Mouse (Mus musculus) midbrain, embryonic 13.5 days (tissue): ENCODE results near the gene Samd8. TPM values are rescaled to one million over a fixed set of nuclear protein-coding genes. Genes with fewer than 3 reads are reported as not detected.

Experiments used
- ATAC-seq: fragments of 200-750 bp; cut with Nextera tagmentation; 2 replicates; pipeline ENCODE4 v1.8.0; 2017; ENCODE audit warnings: mild to moderate bottlenecking, moderate TSS enrichment, moderate library complexity
- H3K27ac ChIP-seq: fragments of 300-500 bp; sonication (generic); 2 replicates; pipeline ENCODE4 v1.5.1; 2015; ENCODE audit warnings: inconsistent platforms, mild to moderate bottlenecking, moderate library complexity
- H3K27me3 ChIP-seq: fragments of 300-500 bp; sonication (generic); 2 replicates; pipeline ENCODE4 v1.6.1; 2015; ENCODE audit warnings: mild to moderate bottlenecking, inconsistent platforms
- H3K36me3 ChIP-seq: fragments of 300-500 bp; sonication (generic); 2 replicates; pipeline ENCODE4 v1.6.1; 2015; ENCODE audit warnings: mild to moderate bottlenecking, inconsistent platforms
- H3K4me1 ChIP-seq: fragments of 300-500 bp; sonication (generic); replicated peaks from 2 replicates; pipeline ENCODE4 v1.6.1; 2015; ENCODE audit warnings: inconsistent platforms
- H3K4me2 ChIP-seq: fragments of 300-500 bp; sonication (generic); replicated peaks from 2 replicates; pipeline ENCODE4 v1.6.1; 2015; ENCODE audit warnings: moderate library complexity, mild to moderate bottlenecking, inconsistent platforms
- H3K4me3 ChIP-seq: fragments of 300-500 bp; sonication (generic); replicated peaks from 2 replicates; pipeline ENCODE4 v1.5.1; 2015; ENCODE audit warnings: mild to moderate bottlenecking, inconsistent platforms
- H3K9ac ChIP-seq: fragments of 300-500 bp; sonication (generic); replicated peaks from 2 replicates; pipeline ENCODE4 v1.6.1; 2015; ENCODE audit warnings: mild to moderate bottlenecking, inconsistent platforms
- H3K9me3 ChIP-seq: fragments of 300-500 bp; sonication (generic); 2 replicates; pipeline ENCODE4 v1.6.1; 2016; ENCODE audit warnings: mild to moderate bottlenecking, inconsistent platforms
- WGBS: fragments of 180-500 bp; shearing (Covaris S2); methylation state at CpG from one replicate; pipeline ENCODE4 v1.1.7; 2015; 5-methylcytosine and 5-hydroxymethylcytosine counted together
- polyA plus RNA-seq: library from polyadenylated mRNA; unstranded; fragments of >200 nt; fragmentation: Nextera tagmentation; extraction: Ambion mirVana; gene quantifications from 2 replicates; pipeline ENCODE4 v1.2.1, GENCODE M21; 2015

Gene Samd8
- polyA plus RNA-seq, 1 experiment from 2014 or later: 19.2 TPM

DNA sequence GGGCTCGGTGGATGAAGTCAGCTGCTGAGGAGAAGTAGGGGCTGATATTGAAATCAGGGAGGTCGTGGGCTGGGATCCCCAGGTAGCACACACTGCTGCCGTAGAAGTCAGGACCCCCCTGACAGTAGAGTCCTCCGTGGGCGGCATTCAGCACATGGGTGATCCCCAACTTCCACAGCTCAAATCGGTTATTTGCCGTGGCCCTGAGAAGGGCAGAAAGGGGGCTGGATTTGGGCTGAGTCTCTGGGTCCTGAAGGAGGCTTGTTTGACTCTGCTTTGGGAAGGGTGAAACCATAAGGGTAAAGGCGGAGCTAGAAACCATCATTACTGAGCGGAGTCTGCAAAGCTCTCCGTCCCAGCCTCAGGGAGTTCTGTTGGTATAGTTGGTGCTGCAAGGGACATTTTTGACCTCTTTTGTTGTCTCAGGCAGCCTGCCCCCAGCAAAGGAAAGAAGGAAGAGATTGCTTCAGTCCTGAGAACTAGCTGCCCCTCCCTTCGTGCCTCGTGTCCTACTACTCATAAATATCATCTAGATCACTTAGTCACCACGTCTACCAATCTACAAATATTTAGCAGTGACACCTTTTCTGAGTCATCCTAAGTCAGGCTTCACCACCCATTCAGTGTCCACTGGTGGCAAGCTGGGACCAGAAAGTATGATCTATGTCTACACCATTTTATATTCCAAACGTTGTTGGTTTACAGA lies 2.7 kb upstream of the Samd8 start:
- Histone ChIP-seq H3K27me3 (no peaks in the 10 kb centered on the region), H3K36me3 (no peaks in the 10 kb centered on the region), H3K4me2 (no peak overlapping the region), H3K27ac (no peak overlapping the region), H3K9ac (no peak overlapping the region), H3K4me3 (no peak overlapping the region), H3K4me1 (peaks cover 14% of the 10 kb centered on the region), H3K9me3 (no peaks in the 10 kb centered on the region)
- no peak for ATAC-seq
- 80% methylated on average over 14 of the region's 14 CpGs for WGBS

DNA sequence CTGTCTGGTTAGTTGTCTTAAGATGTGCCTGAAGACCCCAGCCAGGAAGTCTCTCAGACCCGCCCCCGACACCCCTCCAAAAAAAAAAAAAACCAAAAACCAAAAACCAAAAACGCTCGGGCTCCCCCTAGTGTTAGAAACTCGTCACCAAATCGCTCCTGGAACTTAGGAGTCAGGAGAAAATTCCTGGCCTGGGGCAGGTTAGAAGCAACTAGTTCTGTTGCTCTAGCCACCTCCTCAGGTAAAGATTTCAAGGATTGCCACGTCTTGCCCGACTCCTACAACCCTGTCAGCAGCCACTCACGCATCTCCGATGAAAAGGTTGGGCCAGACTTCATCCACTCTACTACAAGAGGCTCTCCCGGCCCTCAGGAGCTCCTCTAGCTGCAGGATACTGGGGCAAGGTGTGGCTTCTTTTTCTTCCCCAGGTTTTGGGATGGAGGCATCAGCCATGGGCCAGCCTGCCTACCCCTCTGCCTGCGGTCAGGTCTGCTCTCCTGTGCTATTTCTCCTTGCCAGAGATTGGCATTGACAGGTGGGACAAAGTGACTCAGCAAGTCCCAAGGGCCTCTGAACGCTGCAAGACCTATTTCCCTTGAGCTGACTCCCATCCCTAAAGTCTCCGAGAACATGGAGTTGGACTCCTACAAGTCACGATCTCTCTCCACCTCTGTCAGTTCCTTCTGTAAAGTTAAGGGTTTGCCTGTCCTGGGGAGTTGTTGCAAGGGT lies 2.0 kb upstream of the Samd8 start:
- Histone ChIP-seq H3K9ac (no peak overlapping the region), H3K27ac (no peak overlapping the region), H3K4me1 (peaks cover 19% of the 10 kb centered on the region), H3K4me3 (no peak overlapping the region), H3K27me3 (no peaks in the 10 kb centered on the region), H3K4me2 (no peak overlapping the region), H3K9me3 (no peaks in the 10 kb centered on the region), H3K36me3 (no peaks in the 10 kb centered on the region)
- 45% methylated on average over 15 of the region's 15 CpGs for WGBS
- no peak for ATAC-seq

DNA sequence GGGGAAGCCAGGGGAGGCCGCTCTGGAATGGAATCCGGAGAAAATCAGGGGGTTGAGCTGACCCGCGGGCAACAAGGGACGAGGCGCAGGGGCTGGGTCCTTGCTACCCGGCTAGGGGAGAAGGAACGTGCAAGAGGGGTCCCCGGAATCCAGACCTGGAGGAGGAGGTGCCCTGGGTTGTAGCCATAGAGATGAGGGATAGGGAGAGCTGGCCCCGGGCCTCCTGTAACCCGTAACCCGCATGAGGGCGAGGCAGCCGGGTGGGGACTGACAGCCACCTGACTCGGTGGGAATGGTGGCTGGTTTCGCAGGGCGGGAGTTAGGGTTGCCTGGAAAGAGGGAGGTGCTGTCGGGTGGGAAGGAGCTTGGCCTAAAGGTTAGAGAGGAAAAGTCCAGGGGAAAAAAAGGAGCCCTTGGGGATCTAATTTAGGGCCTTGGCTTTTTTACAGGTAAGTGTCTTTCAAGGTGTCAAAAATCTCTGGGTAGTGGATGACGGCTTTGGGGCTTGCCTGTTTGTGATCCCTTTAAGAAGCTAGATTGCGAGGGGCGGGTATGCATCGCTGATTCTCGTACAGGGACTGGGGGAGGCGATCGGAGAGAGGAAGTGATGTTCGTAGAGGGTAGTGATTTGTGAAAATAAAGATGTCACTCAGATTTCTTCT lies 681 bp downstream of the Samd8 start, which contains the start of gene Dusp13:
Dusp13 (minus strand) TSS at position 301 of the 662 bp plus-strand sequence.
- 0% methylated on average over 26 of the region's 26 CpGs for WGBS
- peaks cover 19% of the 10 kb centered on the region for H3K4me1 ChIP-seq
- peak within 1 kb of the TSS; percentile 72 for H3K4me2 ChIP-seq
- peak; percentile 84 for ATAC-seq
- peak within 1 kb of the TSS; percentile 92 for H3K9ac ChIP-seq
- H3K36me3 ChIP-seq: no peaks in the 10 kb centered on the region
- H3K27ac ChIP-seq: peak within 1 kb of the TSS; percentile 92
- no peaks in the 10 kb centered on the region for H3K9me3 ChIP-seq
- no peaks in the 10 kb centered on the region for H3K27me3 ChIP-seq
- H3K4me3 ChIP-seq: peak within 1 kb of the TSS; percentile 90

DNA sequence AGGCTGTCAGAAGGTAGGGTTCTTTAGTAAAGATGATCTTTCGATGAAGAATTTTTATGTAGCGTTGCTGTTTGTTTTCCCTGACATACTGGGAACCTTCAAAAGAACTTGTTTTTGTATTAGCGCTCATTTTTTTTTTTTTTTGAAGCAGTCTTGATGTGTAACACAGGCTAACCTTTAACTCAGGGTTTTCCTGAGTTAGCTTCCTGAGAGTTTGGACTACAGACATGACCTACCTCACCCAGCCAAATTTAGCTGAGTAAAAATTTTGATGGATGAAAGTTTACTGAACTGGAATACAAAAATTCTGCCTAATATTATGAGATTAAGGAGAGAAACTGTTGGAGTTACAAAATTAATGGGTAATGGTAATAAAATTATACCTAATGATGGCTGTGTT lies 2.1 kb downstream of the Samd8 start:
- Histone ChIP-seq H3K9me3 (no peaks in the 10 kb centered on the region), H3K4me3 (peak overlapping the region; percentile 90), H3K27me3 (no peaks in the 10 kb centered on the region)

DNA sequence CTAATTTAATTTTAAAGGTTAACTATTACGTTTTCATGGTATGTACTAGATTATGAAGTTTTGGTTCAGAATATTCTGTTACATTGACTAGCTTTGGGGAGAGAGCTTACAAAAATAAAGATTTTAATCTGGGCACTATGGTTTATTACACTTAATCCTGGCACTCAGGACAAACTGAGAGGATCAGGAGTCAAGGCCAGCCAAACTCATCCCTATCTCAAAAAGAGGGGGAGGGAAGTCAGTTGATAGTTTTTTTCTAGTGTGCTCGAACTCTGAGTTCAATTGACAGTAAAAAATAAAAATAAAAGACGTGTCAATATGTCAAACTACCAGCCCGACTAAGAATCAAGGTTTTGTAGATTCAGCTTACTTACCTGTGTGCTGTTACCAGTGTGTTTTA lies 3.0 kb downstream of the Samd8 start:
- no peaks in the 10 kb centered on the region for H3K36me3 ChIP-seq
- ATAC-seq: no peak
- no peak overlapping the region for H3K27ac ChIP-seq
- no peak overlapping the region for H3K9ac ChIP-seq
- H3K4me2 ChIP-seq: no peak overlapping the region
- H3K27me3 ChIP-seq: no peaks in the 10 kb centered on the region
- peaks cover 19% of the 10 kb centered on the region for H3K4me1 ChIP-seq
- H3K4me3 ChIP-seq: no peak overlapping the region
- WGBS: 89% methylated on average over 4 of the region's 4 CpGs
- H3K9me3 ChIP-seq: no peaks in the 10 kb centered on the region

More for the DNA sequence above, 2.1 kb downstream of the Samd8 start:
- Histone ChIP-seq H3K4me2 (peak overlapping the region; percentile 72), H3K4me1 (peaks cover 19% of the 10 kb centered on the region), H3K9ac (peak overlapping the region; percentile 92), H3K27ac (no peak overlapping the region), H3K36me3 (no peaks in the 10 kb centered on the region)
- ATAC-seq: no peak
- 87% methylated on average over 3 of the region's 3 CpGs for WGBS

DNA sequence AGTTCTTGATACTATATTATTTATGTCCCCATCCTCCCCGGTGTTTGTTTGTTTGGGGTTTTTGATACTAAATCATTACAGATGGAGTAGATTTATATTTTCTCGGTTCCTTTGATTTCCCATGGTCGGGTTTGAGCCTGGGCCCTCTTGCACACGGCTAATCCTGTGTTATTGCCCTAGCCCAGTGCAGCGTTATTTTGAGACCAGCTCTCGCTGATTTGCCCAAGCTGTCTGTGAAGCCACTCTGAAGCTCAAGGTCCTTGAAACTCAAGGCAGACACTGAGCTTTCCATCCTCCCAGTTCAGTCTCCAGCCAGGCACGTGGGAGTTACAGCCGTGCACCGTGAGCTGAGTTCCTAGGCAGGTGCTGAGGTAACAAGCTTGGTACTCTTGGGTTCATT lies 11.2 kb downstream of the Samd8 start:
- Histone ChIP-seq H3K4me3 (no peak overlapping the region), H3K4me1 (no peaks in the 10 kb centered on the region), H3K9ac (no peak overlapping the region), H3K4me2 (no peak overlapping the region), H3K27me3 (no peaks in the 10 kb centered on the region), H3K9me3 (no peaks in the 10 kb centered on the region), H3K27ac (no peak overlapping the region), H3K36me3 (no peaks in the 10 kb centered on the region)
- 93% methylated on average over 9 of the region's 9 CpGs for WGBS
- no peak for ATAC-seq

DNA sequence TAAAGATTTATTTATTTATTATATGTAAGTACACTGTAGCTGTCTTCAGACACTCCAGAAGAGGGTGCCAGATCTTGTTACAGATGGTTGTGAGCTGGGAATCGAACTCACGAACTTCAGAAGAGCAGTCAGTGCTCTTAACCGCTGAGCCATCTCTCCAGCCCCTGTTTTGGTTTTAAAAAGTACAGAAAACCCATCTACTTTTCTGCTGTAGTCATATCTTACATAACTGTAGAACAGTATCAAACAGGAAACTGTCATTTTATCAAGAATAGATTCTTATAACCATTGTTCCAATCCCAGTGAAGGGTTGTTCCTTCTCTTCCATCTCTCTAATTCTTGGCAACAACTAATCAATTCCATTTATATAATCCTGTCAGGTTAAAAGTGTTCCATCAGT lies 13.4 kb downstream of the Samd8 start:
- Histone ChIP-seq H3K9me3 (no peaks in the 10 kb centered on the region), H3K4me3 (no peak overlapping the region), H3K9ac (no peak overlapping the region), H3K27ac (no peak overlapping the region), H3K4me2 (no peak overlapping the region), H3K27me3 (no peaks in the 10 kb centered on the region), H3K36me3 (no peaks in the 10 kb centered on the region), H3K4me1 (peaks cover 8% of the 10 kb centered on the region)
- no peak for ATAC-seq
- 96% methylated on average over 3 of the region's 3 CpGs for whole genome bisulfite sequencing

DNA sequence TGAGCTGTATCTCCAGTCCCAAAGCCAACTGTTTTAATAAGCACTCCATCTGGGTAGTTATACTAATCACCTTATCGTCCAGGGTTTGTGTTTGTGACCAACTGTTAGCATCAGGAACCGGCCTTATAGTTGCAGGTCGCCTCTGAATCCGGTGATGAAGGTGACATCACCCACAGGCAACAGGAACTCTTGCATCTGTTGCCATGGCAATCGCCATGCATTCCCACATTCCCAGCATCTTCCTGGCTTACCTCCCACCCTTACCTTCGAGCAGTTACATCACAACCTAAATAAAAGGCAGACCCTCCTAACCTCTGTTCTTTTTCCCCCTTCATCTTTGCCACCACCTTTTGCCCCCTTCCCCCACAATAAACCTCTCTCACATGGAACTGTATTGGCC lies 14.3 kb downstream of the Samd8 start:
- H3K4me1 ChIP-seq: peaks cover 16% of the 10 kb centered on the region
- H3K27ac ChIP-seq: no peak overlapping the region
- H3K9ac ChIP-seq: no peak overlapping the region
- no peak overlapping the region for H3K4me3 ChIP-seq
- H3K4me2 ChIP-seq: no peak overlapping the region
- no peaks in the 10 kb centered on the region for H3K27me3 ChIP-seq
- H3K9me3 ChIP-seq: no peaks in the 10 kb centered on the region
- WGBS: 82% methylated on average over 6 of the region's 6 CpGs
- no peaks in the 10 kb centered on the region for H3K36me3 ChIP-seq
- ATAC-seq: no peak

DNA sequence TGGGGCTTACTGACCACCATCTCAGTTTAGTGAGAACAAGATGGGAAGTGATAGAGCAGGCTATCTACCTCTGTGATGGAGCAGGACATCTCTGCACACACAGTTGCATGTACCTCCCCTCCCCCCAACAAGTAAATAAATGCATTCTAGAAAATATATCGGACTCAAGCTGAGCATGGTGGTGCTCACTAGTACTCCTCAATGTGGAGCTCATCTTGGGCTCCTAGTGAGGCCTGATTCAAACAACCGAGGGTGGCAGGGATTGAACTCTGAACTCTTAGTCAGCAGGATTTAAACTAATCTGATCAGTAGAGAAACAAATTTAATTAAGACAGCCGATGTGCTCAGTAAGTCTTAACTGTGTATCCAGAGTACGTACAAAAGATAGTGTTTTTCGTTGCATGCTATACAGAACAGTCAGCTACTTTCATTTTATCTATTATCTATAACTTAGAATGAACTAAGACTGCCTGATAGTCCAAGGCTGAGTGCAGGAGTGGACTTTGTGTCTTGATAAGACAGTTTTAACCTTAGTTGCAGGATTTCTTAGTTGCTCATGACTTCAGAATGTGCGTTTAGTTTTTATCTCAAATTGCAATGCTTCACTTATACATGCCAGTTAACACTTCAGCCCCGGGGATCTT lies 15.5 kb downstream of the Samd8 start:
- Histone ChIP-seq H3K27ac (no peak overlapping the region), H3K9me3 (no peaks in the 10 kb centered on the region), H3K4me3 (no peak overlapping the region), H3K4me2 (no peak overlapping the region), H3K36me3 (no peaks in the 10 kb centered on the region), H3K4me1 (peaks cover 16% of the 10 kb centered on the region), H3K9ac (no peak overlapping the region), H3K27me3 (no peaks in the 10 kb centered on the region)
- ATAC-seq: no peak
- 70% methylated on average over 7 of the region's 7 CpGs for WGBS

DNA sequence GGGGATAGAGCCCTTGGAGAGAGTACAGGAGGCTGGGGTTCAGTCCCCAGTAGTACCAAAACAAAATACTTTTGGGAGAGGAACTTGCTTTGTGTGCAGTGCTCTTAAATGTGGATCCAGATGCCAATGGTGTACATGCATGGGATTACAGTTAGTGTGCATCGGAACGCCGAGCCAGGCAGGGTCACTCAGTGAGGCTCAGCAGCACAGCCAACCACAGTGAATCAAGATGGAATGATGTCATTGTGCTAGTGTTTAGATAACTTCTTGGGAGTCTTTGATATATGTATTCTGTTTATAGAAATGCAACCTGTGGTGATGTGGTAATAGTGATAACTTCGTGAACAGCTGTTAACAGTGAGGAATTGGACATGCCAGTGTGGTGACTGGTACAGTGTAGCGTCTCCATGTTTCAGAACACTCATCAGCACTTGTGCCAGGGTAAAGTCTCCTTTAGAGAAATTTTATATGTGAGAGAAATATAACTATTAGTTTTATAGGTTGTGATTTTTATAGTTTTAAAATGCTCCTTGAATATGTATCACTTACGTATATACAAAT lies 16.1 kb downstream of the Samd8 start:
- no peak overlapping the region for H3K4me2 ChIP-seq
- no peak overlapping the region for H3K4me3 ChIP-seq
- no peak overlapping the region for H3K9ac ChIP-seq
- 91% methylated on average over 6 of the region's 6 CpGs for WGBS
- no peak for ATAC-seq
- H3K9me3 ChIP-seq: no peaks in the 10 kb centered on the region
- no peaks in the 10 kb centered on the region for H3K27me3 ChIP-seq
- no peak overlapping the region for H3K27ac ChIP-seq
- H3K36me3 ChIP-seq: no peaks in the 10 kb centered on the region
- peaks cover 16% of the 10 kb centered on the region for H3K4me1 ChIP-seq

DNA sequence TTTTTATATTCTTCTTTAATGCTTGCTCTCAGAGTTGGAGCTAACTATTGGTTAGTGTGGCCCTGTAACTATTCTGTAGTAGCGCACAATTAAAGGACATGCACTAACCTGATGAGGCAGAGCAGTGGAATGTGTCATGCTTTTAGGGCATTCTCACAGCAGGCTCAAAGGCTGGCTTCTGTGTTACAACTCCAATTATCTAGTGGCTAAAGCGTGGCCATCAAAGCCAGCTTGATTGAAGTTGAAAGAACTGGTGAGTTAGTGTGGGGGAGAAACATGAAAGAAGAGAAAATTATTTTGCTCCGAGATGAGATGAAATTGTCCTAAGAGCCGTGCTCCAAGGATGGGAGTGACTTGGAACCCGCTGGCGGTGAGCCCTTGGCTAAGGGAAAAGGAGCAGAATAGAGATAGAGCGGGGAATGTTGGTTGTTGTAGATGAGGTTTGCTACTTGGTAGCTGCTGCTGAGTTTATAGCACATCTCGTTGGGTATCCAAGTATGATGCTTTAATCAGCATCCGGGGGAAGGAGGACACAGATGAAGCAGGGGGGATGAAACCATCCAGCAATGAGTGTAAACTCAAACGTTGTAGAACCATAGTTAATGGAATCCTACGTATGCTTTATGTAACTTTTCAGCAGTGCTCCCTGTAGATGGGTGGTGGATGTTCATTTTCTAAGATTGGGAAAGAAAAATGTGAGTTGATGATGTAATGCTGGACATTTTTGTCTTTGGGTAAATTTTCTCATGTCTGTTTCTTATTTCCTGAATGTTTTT lies 22.4 kb downstream of the Samd8 start:
- H3K27me3 ChIP-seq: no peaks in the 10 kb centered on the region
- H3K4me2 ChIP-seq: no peak overlapping the region
- no peak for ATAC-seq
- peaks cover 21% of the 10 kb centered on the region for H3K4me1 ChIP-seq
- H3K4me3 ChIP-seq: no peak overlapping the region
- peaks cover 16% of the 10 kb centered on the region for H3K36me3 ChIP-seq
- H3K27ac ChIP-seq: no peak overlapping the region
- WGBS: 76% methylated on average over 11 of the region's 11 CpGs
- no peaks in the 10 kb centered on the region for H3K9me3 ChIP-seq
- H3K9ac ChIP-seq: no peak overlapping the region
